Mouse (Mus musculus) liver, embryonic 13.5 days (tissue): ENCODE measurements around the gene Krba1. TPM values are rescaled to one million over a fixed set of nuclear protein-coding genes. Genes with fewer than 3 reads are reported as not detected.

ENCODE experiments used
- ATAC-seq: fragments of 200-750 bp; cut with Nextera tagmentation; 2 replicates; pipeline ENCODE4 v1.8.0; 2017; ENCODE audit warnings: low read depth, mild to moderate bottlenecking, moderate number of reproducible peaks, moderate library complexity
- DNase-seq: peaks from one replicate; pipeline ENCODE4 v3.0.0; 2022
- H3K27ac ChIP-seq: fragments of 300-500 bp; sonication (generic); 2 replicates; pipeline ENCODE4 v1.5.1; 2015; ENCODE audit warnings: moderate library complexity, mild to moderate bottlenecking, inconsistent platforms
- H3K27me3 ChIP-seq: fragments of 300-500 bp; sonication (generic); 2 replicates; pipeline ENCODE4 v1.6.1; 2015; ENCODE audit warnings: mild to moderate bottlenecking, inconsistent platforms
- H3K36me3 ChIP-seq: fragments of 300-500 bp; sonication (generic); 2 replicates; pipeline ENCODE4 v1.6.1; 2015; ENCODE audit warnings: mild to moderate bottlenecking, inconsistent platforms
- H3K4me1 ChIP-seq: fragments of 300-500 bp; sonication (generic); replicated peaks from 2 replicates; pipeline ENCODE4 v1.6.1; 2015; ENCODE audit warnings: inconsistent platforms
- H3K4me2 ChIP-seq: fragments of 300-500 bp; sonication (generic); 2 replicates; pipeline ENCODE4 v1.6.1; 2015; ENCODE audit warnings: inconsistent platforms, mild to moderate bottlenecking, moderate library complexity
- H3K4me3 ChIP-seq: fragments of 300-500 bp; sonication (generic); replicated peaks from 2 replicates; pipeline ENCODE4 v1.5.1; 2015; ENCODE audit warnings: mild to moderate bottlenecking, inconsistent platforms
- H3K9ac ChIP-seq: fragments of 300-500 bp; sonication (generic); 2 replicates; pipeline ENCODE4 v1.6.1; 2015; ENCODE audit warnings: mild to moderate bottlenecking, inconsistent platforms
- H3K9me3 ChIP-seq: fragments of 300-500 bp; sonication (generic); replicated peaks from 2 replicates; pipeline ENCODE4 v1.6.1; 2016; ENCODE audit warnings: inconsistent platforms
- WGBS: fragments of 180-500 bp; shearing (Covaris S2); methylation state at CpG from one replicate; pipeline ENCODE4 v1.1.7; 2015; ENCODE audit not compliant: insufficient replicate concordance; 5-methylcytosine and 5-hydroxymethylcytosine counted together
- polyA plus RNA-seq: library from polyadenylated mRNA; unstranded; fragments of >200 nt; fragmentation: Nextera tagmentation; extraction: Ambion mirVana; gene quantifications from 2 replicates; pipeline ENCODE4 v1.2.1, GENCODE M21; 2015

Krba1 gene
- polyA plus RNA-seq, 1 experiment from 2014 or later = 2.0 TPM

DNA sequence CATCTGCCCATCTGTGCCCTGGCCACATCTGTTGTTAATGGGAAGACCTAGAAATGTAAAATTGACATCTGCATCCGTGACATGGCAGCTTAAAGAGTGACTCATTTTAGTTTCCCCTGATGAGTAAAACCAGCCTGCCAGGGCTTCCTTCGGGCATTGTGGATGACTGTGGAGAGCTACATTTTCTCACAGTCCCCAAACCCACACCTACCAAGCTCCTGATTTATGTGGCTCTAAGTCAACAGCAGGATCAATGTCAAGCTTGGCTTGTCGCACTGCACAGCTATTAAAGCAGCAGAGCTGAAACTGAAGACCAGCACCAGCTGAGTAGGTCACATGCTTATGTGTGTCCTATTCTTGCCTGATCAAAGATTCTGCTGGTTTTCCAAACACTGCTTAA lies 15.2 kb downstream of the Krba1 start:
- Histone ChIP-seq H3K9ac (no peak overlapping the region), H3K4me2 (no peak overlapping the region), H3K27ac (no peak overlapping the region), H3K9me3 (no peaks in the 10 kb centered on the region), H3K27me3 (no peaks in the 10 kb centered on the region), H3K4me1 (no peaks in the 10 kb centered on the region), H3K36me3 (peaks cover 52% of the 10 kb centered on the region), H3K4me3 (no peak overlapping the region)
- 55% methylated on average over 3 of the region's 3 CpGs for WGBS
- no peak for DNase-seq
- no peak for ATAC-seq

DNA sequence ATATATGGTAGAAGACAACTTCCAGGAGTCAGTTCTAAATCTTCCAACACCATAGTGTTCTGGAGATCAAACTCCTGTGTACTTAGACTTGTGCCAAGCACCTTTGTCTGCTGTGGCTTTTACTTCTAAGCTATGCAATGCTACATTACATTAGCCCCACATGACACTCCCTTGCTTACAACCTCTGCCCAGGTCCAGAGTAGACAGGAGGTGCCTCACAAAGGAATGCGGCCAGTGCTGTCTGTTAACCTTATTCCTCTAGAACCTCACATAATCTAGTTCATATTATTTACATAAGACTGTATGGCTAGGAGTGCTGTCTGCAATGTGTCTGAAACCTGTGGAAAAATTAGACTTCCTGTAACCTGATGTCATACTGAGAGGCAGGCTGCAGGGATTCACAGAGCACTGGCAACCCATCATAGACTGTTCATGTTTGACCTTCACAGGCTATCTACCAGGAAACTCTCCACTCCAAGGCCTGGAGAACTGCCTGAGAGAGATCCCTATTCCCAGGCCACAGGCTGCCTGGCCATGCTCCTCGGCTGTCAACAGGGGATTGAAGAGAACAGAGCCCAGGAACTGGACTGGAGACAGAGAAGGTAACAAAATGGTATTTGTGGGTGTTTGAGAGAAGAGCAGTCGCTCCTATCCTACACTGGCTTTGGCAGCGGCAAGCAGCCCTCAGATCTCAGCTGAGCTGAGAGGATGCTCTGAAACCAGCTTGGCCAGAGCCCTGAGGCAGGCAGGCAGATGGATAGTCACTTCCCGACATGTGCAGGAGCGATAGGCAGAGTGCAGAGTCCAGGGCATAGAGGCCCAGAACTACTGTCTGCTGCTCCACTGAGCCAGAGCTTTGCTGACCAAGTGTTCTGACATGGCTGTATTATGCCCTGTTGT lies 16.1 kb downstream of the Krba1 start:
- Histone ChIP-seq H3K27ac (no peak overlapping the region), H3K9ac (no peak overlapping the region), H3K4me1 (no peaks in the 10 kb centered on the region), H3K36me3 (peaks cover 57% of the 10 kb centered on the region), H3K4me2 (no peak overlapping the region), H3K4me3 (no peak overlapping the region), H3K27me3 (no peaks in the 10 kb centered on the region), H3K9me3 (no peaks in the 10 kb centered on the region)
- ATAC-seq (no peak), DNase-seq (no peak)
- WGBS = 74% methylated on average over 6 of the region's 6 CpGs

DNA sequence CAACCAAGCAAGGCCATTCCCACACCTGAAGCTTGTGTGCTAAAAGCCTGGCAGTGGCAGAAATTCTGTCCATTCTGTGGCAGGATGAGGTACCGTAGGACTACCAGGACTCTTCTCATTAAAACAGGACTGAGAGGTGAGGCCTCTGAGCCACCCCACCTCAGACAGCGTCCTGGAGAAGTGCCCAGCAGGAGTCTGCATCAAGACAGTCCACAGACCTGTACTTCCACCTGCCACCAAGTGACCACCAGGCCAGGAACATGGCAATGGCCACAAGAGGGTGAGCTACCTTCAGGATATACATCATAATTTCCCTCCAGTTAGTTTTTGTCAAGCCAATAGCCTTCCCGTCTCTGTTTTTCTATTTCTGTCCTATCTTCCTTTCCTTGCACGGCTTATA lies 16.8 kb downstream of the Krba1 start:
- Histone ChIP-seq H3K9ac (no peak overlapping the region), H3K4me2 (no peak overlapping the region), H3K4me3 (no peak overlapping the region), H3K27ac (no peak overlapping the region), H3K4me1 (no peaks in the 10 kb centered on the region), H3K9me3 (no peaks in the 10 kb centered on the region), H3K36me3 (peaks cover 55% of the 10 kb centered on the region), H3K27me3 (no peaks in the 10 kb centered on the region)
- ATAC-seq (no peak), DNase-seq (no peak)
- WGBS = 77% methylated on average over 4 of the region's 4 CpGs

DNA sequence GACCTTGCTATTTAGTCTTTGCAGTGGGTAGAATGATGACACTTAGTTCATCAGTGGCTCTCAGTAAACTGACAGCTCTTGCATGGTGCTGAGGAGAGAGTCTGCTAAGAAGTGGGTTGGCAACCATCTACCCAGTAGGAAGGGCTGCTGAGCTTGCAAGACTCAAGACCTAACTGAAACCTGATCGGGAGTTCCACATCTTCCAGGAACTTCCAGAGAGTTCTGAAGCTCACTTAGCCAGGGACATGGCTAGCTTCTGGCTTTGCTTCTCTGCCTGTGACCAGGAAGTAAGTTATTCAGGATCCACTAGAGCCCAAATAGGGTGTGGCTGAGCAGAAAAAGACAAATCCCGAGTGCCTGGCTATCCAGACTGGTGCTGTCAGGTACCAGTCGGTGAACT lies 17.3 kb downstream of the Krba1 start:
- Histone ChIP-seq H3K36me3 (peaks cover 55% of the 10 kb centered on the region), H3K27ac (no peak overlapping the region), H3K4me2 (no peak overlapping the region), H3K4me3 (no peak overlapping the region), H3K9me3 (no peaks in the 10 kb centered on the region), H3K9ac (no peak overlapping the region), H3K4me1 (no peaks in the 10 kb centered on the region), H3K27me3 (no peaks in the 10 kb centered on the region)
- ATAC-seq (no peak), DNase-seq (no peak)
- WGBS = 75% methylated on average over 3 of the region's 3 CpGs

DNA sequence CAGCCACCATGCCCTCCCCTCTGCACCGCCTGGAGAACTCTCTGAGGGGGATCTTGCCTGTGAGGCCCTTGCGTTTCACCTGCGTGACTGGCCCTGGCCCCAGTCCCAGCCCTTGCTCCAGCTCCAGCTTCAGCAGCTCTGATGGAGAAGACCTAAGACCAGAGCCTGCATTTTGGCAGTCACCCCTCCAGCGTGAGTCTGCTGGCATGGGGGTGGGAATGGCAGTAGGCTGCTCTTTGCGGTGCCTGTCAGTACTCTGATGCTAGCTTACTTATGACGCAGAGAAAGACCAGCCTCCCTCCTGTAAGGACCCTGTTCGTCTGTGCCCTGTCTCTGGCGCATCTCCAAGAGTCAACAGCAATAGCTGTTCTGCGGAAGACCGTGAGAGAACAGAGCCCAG lies 17.7 kb downstream of the Krba1 start:
- no peak for ATAC-seq
- WGBS = 83% methylated on average over 10 of the region's 10 CpGs

DNA sequence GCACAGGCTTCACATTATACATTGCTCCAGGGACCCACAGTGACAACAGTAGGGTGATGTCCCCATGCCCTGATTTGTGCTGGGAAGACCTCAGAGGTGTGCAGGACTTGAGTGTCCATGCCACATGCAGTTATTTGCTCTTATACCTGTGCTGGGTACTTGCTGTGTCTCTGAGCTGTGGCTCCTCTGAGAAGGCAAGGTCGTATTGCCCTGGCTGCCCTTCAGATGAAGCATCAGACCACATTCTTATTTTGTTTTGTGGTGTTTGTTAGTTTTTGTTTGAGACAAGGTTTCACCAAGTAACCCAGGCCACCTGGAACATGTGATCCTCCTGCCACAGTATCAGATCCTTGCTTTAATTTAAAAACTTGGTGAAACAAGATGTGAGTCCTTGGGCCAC lies 19.5 kb downstream of the Krba1 start:
- no peak for ATAC-seq

More for the DNA sequence above, 17.7 kb downstream of the Krba1 start:
- Histone ChIP-seq H3K9me3 (no peaks in the 10 kb centered on the region), H3K4me2 (no peak overlapping the region), H3K27me3 (no peaks in the 10 kb centered on the region), H3K36me3 (peaks cover 55% of the 10 kb centered on the region), H3K9ac (no peak overlapping the region), H3K4me1 (no peaks in the 10 kb centered on the region), H3K4me3 (no peak overlapping the region), H3K27ac (no peak overlapping the region)
- DNase-seq = no peak

DNA sequence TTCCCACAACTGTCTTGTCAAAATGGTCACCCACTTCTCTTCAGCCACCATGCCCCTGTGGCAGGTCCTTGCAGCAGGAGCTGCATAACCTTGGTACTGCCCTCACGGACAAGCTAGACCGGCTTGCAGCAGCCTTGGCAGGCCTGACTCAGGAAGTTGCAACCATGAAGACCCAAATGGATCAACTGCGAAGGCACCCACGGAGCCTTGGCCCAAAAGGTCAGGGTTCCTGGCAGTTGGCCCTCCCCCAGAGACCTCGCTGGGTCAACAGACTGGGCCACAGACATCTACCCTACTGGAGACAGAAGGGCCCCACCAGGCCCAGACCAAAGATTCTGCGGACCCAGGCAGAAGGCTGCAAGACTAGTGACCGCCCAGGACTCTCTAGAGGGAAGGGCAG lies 20.2 kb downstream of the Krba1 start:
- peaks cover 35% of the 10 kb centered on the region for H3K36me3 ChIP-seq
- DNase-seq = no peak

More for the DNA sequence above, 19.5 kb downstream of the Krba1 start:
- Histone ChIP-seq H3K4me2 (no peak overlapping the region), H3K9ac (no peak overlapping the region), H3K27me3 (no peaks in the 10 kb centered on the region), H3K9me3 (no peaks in the 10 kb centered on the region), H3K4me1 (no peaks in the 10 kb centered on the region), H3K4me3 (no peak overlapping the region), H3K36me3 (peaks cover 39% of the 10 kb centered on the region), H3K27ac (no peak overlapping the region)
- no peak for DNase-seq
- 76% methylated on average over 1 of the region's 1 CpGs for WGBS

DNA sequence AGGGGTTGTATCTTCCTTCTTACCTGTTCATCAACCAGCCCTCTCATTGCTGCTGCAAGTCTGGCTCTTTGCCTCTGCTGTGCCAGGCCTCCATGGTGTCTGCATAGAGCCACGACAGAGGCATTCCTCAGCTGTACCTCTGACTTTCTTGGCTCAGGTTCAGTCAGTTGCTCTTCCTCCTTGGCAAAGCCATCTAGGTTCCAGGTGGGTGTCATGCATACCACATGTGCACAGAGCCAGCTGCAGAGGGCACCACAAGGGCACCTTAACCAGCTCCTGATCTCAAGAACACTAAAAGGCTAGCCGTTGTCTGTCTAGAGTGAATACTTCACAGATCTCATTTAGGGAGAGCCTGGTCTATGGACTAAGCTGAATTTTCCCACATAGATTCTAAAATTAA lies 21.1 kb downstream of the Krba1 start:
- Histone ChIP-seq H3K36me3 (peaks cover 34% of the 10 kb centered on the region), H3K27me3 (no peaks in the 10 kb centered on the region), H3K4me1 (no peaks in the 10 kb centered on the region), H3K9ac (no peak overlapping the region), H3K4me3 (no peak overlapping the region), H3K4me2 (no peak overlapping the region), H3K9me3 (no peaks in the 10 kb centered on the region), H3K27ac (no peak overlapping the region)
- 69% methylated on average over 2 of the region's 2 CpGs for WGBS
- ATAC-seq (no peak), DNase-seq (no peak)

More for the DNA sequence above, 20.2 kb downstream of the Krba1 start:
- no peak for ATAC-seq
- Histone ChIP-seq H3K4me2 (no peak overlapping the region), H3K9me3 (no peaks in the 10 kb centered on the region), H3K27ac (no peak overlapping the region), H3K4me1 (no peaks in the 10 kb centered on the region), H3K9ac (no peak overlapping the region), H3K4me3 (no peak overlapping the region), H3K27me3 (no peaks in the 10 kb centered on the region)
- 85% methylated on average over 7 of the region's 7 CpGs for WGBS

DNA sequence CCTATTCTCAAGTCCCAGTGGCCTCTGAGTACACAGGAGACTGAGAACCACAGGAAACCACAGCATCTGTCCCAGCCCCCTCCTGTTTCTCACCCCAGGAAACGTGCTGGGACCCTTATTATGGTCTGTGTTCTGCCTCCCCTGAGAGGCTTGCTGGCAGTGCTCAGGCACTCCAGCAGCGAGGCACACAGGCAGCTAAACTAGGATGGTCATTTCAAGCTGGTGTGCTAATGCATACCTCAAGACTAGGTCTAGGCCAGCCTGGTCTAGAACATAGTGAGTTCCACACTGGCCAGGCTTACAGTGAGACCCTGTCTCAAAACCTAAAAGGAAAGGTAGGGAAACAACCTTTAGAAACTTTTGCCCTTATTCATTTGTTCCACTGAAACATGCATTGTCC lies 25.3 kb downstream of the Krba1 start:
- Histone ChIP-seq H3K4me1 (no peaks in the 10 kb centered on the region), H3K9ac (no peak overlapping the region), H3K4me2 (no peak overlapping the region), H3K27ac (no peak overlapping the region), H3K9me3 (no peaks in the 10 kb centered on the region), H3K4me3 (no peak overlapping the region), H3K27me3 (no peaks in the 10 kb centered on the region), H3K36me3 (peaks cover 5% of the 10 kb centered on the region)
- no peak for DNase-seq
- WGBS = 5% methylated on average over 2 of the region's 2 CpGs
- no peak for ATAC-seq

DNA sequence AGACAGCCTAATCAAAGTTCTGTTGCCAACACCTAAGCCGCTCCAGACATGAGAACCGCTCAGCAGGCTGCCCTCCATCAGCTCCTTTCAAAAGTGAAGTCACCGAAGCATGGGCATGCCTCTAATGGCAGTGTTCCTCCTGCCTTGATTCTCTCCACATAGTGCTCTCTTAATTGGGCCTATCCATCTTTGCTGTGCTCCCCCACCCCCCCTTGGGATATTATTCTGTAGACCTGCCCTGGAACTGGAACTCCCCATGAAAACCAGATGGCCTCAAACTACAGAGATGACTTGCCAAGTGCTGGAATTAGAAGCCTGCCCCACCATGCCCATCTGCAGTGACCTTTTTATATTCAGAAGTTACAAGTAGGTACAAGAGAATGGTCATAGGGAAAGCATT lies 27.9 kb downstream of the Krba1 start:
- no peaks in the 10 kb centered on the region for H3K4me1 ChIP-seq
- ATAC-seq (no peak), DNase-seq (no peak)
- H3K9ac ChIP-seq = no peak overlapping the region
- no peaks in the 10 kb centered on the region for H3K27me3 ChIP-seq
- 70% methylated on average over 3 of the region's 3 CpGs for WGBS
- no peak overlapping the region for H3K4me3 ChIP-seq
- H3K36me3 ChIP-seq = no peaks in the 10 kb centered on the region
- H3K9me3 ChIP-seq = no peaks in the 10 kb centered on the region
- no peak overlapping the region for H3K4me2 ChIP-seq
- no peak overlapping the region for H3K27ac ChIP-seq

DNA sequence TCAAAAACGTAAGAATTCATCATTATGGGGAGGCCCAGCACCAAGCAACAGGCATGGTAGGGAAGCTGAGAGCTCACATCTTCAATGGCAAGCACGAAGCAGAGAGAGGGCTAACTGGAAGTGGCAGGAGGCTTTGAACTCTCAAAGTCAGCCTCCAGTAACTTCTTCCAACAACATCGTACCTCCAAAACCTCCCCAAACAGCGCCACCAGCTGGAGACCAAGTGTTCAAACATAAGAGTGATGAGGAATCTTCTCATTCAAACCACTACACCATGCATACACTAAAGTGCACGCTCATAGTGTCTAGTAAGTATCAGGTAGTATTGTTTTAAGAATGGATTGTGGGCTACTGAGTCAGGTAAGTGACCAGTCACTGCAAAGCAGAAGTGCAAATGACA lies 28.7 kb downstream of the Krba1 start:
- no peak overlapping the region for H3K9ac ChIP-seq
- no peak overlapping the region for H3K4me3 ChIP-seq

DNA sequence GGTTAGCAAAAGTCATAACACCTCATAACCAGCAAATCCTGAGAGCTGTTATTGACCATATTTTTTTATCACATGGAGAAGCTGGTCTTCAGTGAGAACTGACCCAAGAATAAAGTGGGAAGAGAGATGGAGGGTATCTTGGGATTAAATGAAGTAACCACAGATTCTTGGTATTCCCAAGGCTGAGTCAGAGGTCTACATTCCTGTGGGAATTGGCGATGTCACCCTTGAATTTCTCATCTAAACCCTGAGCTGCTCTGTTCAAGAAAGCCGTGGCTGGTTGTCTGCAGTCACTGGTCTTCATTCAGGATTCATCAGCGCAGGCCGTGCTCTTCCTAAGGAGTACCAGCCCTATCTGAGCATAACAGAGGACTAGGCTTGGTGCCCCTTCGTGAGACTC lies 31.6 kb downstream of the Krba1 start:
- Histone ChIP-seq H3K27me3 (no peaks in the 10 kb centered on the region), H3K4me3 (no peak overlapping the region), H3K27ac (no peak overlapping the region), H3K9ac (no peak overlapping the region), H3K36me3 (no peaks in the 10 kb centered on the region), H3K4me2 (no peak overlapping the region), H3K4me1 (no peaks in the 10 kb centered on the region), H3K9me3 (no peaks in the 10 kb centered on the region)
- DNase-seq (no peak), ATAC-seq (no peak)
- 69% methylated on average over 5 of the region's 5 CpGs for WGBS

More for the DNA sequence above, 28.7 kb downstream of the Krba1 start:
- H3K4me1 ChIP-seq = no peaks in the 10 kb centered on the region
- H3K27ac ChIP-seq = no peak overlapping the region
- no peaks in the 10 kb centered on the region for H3K27me3 ChIP-seq
- no peak for ATAC-seq
- DNase-seq = no peak
- no peak overlapping the region for H3K4me2 ChIP-seq
- 49% methylated on average over 5 of the region's 5 CpGs for WGBS
- H3K9me3 ChIP-seq = no peaks in the 10 kb centered on the region
- no peaks in the 10 kb centered on the region for H3K36me3 ChIP-seq
